Mouse (Mus musculus): ENCODE data around the gene Cpxm2.

Cpxm2 gene

GRCm38 (mm10) chr7:132128687-132129086, 25.9 kb downstream of the Cpxm2 start:
- DNase-seq = no peak

DNA sequence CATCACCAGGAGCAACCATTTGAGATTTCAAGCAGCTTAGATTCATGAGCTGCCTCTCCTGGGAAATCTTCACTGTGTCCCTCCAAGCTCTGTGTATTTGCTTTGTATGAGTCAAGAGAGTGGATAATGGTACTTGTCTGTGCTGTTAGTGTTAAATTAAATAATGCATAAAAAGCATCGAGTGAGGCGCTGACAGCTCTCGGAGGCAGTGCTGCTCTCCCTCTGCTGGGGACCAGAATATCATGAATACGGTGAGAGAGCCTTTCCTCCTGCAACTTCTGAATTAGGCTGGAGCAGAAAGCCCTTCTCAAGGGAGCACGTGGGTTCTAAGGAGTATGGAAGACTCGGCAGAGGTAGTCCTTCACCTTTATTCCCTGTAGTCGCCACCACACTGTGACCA, 29.6 kb downstream of the Cpxm2 start:
- no peak for DNase-seq

DNA sequence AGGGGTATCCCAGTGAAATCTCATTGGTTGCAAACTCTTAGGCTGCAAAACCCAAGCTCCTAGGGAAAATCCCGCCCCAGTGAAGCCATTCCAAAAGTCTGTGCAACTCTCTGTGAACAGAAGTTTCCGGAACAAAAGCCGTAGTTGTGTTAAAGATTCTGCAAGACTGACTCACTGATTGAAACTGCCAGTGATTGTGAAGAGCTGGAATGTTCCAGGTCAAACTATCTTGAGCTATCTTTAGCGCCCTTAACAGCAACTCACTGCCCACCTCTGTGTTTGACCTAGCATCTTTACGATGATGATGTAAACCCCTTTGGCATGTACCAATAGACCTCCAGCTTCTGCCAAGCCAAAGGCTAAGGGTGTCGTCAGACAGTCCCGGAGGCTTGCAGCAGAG, 31.3 kb downstream of the Cpxm2 start:
- peak; percentile 4 to 5 for DNase-seq

DNA sequence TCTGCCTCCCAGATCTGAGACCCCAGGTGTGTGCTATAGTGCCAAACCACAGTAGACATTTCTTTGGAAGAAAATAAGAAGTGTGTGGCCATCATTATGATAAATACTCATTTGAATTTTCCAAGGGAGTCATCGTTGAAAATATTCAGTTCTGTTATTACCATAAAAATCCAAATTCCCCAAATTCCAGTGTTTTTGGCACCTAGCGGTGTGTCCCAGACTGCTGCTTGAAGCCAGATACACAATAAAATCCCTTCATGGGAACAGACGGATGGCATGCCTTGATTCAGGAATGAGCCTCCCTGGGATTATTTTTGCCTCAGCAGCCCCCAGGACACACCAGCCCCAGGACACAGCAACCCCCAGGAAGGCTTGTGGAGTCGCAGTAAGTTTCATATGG, 34.7 kb downstream of the Cpxm2 start:
- DNase-seq = no peak

DNA sequence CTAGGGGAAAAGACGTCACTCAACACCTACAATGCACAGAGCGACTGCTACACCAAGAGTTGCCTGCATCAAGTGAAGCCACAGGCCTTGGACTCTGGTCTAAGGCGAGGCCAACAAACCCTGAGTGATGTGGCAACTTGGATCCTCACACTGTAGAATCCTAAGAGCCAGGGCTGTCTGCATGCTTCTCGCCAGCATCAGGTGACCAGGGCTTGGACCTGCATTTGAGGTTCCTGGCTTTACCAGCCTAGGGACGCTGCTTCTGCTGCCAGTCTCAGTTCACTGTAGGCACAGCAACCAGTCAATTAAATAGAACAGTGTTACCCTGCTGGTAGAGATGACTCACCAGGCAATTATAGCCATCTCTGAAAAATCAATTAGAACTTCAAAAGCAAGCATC, 42.8 kb downstream of the Cpxm2 start:
- no peak for DNase-seq

DNA sequence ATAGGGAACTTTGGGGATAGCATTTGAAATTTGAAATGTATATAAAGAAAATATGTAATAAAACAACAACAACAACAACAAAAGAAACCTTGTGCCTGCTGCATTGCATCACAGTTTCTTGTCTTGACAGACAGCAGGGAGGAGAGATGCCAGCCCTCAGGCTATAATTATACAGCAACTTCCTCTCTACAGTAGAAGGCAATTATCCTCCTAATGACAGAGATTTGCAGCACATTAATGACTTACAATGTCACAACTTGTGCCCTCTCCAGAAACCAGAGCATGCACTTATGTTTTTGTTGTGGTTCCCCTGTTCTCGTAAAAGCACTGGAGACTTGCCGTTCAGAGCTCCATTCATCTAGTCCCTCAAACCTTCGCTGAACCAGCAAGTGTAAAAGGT, 44.2 kb downstream of the Cpxm2 start:
- no peak for DNase-seq

- DNase-seq = no peak
Observed at GRCm38 (mm10) chr7:132106891-132107290, 47.6 kb downstream of the Cpxm2 start.

DNA sequence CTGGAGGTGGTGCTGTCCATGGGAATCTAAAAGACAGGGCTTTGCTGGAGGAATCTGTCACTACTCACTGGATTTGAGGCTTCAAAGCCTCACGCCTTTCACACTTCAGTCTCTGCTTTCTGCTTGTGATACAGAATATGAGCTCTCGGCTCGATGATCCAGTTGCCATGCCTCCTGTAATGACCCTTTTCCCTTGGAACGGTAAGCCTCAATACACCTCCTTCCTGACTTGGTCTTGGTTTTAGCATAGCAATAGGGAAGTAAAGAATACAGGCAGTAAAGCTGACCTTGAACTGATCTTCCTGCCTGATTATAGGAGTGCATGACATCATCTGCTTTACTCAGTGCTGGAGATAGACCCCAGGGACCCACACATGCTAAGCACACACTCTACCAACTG, 49.2 kb downstream of the Cpxm2 start:
- DNase-seq = no peak

DNA sequence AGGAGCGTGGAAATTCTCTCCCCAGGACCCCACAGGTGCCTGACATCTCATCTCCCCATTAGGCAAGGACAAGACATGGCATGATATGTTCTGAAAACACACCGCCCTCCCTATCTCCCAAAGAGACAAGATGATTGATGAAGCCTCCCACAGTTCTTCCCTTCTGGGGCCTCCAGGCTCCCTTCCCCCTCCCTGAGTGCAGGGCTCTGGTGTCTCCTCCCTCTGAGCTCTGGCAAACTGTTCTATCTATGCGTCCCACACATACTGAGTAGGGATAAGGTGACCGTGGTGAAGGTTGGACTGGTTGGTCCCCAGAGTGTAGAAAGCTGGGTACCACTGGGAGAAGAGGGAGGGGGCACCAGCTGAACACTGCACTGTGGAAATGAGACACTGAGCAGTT, 56.1 kb downstream of the Cpxm2 start:
- DNase-seq = no peak

DNA sequence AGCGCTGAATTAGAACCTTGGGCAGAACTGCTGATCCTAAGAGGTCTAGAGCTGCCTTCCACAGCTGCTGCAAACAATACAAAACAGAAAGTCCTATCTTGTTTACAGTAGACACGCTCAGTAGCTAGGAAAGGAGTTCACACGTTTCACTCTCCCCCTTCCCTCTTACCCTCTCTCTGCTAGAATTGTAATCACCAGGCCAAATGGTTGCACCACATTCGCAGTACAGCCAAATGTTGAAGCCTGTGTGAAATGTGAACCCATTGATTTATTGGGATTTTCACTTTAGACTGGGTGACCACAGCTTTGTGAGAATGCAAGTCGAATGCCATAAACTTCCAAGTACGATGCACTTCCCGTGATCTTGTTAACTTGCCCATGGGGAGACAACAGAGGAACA, 59.9 kb downstream of the Cpxm2 start:
- peak; percentile 4 for DNase-seq

DNA sequence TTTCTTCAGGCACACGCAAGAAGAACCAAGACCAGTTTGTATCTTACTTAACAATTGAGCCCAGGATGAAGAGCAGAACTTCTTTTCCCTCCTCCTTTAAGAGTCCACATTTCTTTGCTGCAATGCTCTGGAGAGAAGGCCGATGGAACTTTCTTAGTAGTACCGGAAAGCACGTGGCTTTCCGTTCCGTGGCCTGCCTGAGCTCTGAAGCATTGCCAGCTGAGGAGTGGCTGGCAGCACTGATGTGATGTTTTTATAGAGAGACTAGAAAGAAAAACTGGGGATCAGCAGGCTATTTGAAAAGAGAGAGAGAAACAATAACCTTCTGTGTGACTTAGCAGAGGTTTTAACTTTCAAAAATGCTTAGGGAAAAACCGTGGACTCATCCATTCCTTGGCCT, 63.0 kb downstream of the Cpxm2 start:
- no peak for DNase-seq

- peak in 1 of 2 experiments; percentile 3 for DNase-seq
Observed at GRCm38 (mm10) chr7:132088606-132089005, 65.9 kb downstream of the Cpxm2 start.

- peak in 1 of 2 experiments; percentile 5 for DNase-seq
Observed at GRCm38 (mm10) chr7:132088181-132088580, 66.4 kb downstream of the Cpxm2 start.

DNA sequence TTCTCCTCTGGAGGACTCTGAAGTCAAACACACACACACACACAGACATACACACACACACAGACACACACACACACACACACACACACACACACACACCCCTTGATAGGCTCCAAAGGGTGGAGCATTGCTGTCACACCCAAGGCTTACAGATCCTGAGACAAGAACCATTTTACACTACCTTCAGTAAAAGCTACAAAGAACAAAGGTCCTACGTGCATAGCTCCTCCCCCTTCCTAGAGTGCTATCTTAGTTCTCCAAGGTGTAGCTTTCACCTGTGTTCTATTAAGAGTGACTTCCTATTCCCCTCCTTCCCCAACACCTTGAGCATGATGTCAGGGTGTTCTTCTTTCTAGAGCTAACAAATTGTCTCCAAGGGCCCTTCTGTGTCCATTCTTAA, 78.7 kb downstream of the Cpxm2 start:
- no peak for DNase-seq

- no peak for DNase-seq
Observed at GRCm38 (mm10) chr7:132074503-132074902, 80.0 kb downstream of the Cpxm2 start.

GRCm38 (mm10) chr7:132070877-132071625, 83.5 kb downstream of the Cpxm2 start:
- DNase-seq = no peak

DNA sequence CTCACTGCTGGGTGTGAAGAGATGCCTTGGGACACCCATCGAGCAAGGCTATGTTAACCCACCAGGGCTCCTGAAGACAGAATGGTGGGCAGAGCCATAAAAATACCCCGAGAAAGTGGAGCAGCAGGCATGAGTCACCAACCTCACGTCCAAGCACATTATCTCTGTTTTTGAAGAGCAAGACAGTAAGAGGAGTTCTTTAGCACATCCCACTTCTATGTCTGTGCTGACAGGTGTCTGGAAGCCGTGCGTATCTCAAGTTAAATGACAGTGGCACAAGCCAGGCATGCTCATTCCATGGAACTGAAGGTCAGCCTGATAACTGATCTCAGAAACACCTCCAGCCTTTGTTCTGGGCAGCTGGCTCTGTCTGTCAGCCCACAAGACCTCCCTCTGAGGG, 86.6 kb downstream of the Cpxm2 start:
- no peak for DNase-seq

- no peak for DNase-seq
Observed at GRCm38 (mm10) chr7:132067511-132067910, 87.0 kb downstream of the Cpxm2 start.

DNA sequence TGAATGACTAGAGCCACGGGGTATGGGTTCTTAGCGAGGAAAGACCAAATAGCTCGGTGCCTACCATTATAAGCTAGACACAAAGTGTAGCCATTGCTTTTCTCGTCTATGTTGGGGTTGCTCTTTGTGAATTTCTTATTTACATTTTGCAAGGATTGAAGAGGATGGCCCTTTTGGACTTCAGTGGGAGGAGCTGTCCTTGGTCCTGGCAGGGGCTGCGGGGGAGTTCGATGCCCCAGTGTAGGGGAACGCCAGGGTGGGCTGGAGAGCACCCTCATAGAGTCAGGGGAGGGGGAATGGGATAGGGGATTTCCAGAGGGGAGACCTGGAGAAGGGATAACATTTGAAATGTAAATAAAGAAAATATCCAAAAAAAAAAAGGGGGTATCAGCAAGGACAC, 94.4 kb downstream of the Cpxm2 start:
- no peak for DNase-seq

DNA sequence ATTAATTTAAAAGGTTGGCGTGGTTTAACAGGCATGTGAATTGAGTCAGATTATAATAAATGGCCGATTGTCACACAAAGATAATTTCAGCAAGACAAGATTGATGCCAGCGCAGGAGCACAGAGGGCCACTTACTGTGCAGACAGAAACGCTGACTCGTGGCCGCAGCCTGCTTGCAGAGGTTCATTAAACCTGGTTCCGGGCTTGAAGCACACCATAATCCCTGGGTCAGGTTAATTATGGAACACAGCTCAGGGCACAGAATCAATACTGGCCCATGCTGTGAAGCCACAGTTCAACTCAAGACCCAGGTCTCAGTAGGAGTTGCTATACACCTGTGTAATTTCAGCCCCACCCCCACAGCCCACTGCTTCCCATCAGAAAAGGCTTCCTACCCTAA, 98.0 kb downstream of the Cpxm2 start:
- DNase-seq = no peak

- no peak for DNase-seq
Observed at GRCm38 (mm10) chr7:132046662-132047061, 107.9 kb downstream of the Cpxm2 start.

- no peak for DNase-seq
Observed at GRCm38 (mm10) chr7:132031940-132032531, 122.5 kb downstream of the Cpxm2 start.

- DNase-seq = no peak
Observed at GRCm38 (mm10) chr7:132026671-132027070, 127.9 kb downstream of the Cpxm2 start.

GRCm38 (mm10) chr7:132025591-132025990, 128.9 kb downstream of the Cpxm2 start:
- DNase-seq = no peak

DNA sequence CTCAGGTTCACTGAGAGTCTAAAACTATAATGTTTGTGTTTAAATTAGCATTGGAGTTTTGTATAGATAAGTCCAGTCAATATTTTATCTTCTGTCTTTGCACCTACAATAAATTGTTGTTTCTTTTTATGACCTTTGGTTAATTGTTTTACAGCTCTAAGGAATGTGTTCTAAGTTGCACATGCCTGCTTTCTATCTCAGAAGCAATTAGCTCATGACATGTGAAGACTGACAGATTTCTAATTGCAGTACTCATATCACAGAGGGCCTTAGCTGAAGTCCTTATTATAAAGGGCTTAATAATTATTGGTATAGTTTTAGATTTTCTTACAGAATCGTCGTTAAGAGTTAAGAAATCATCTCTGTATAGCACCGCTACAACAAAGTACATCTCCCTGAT, 138.6 kb downstream of the Cpxm2 start:
- no peak for DNase-seq
